Mouse (Mus musculus): ENCODE measurements at regions not wholly inside any gene's neighbourhood (a gene's known extent, or its start where the extent isn't known, plus 50 kb on each side); places are given as distances from the start of the nearest gene placed in this dataset.

- WGBS = 74% methylated on average over 1 of the region's 1 CpGs
- no peaks in the 10 kb centered on the region for H3K9me3 ChIP-seq (replicated peaks; ENCODE audit: control insufficient read depth, low read length)
- H3K4me1 ChIP-seq (ENCODE audit: control insufficient read depth, insufficient read depth, low read length) = peaks cover 2% of the 10 kb centered on the region; the same call in 1 of the 2 replicates
- ATAC-seq (replicated peaks; ENCODE audit: extremely low read depth, insufficient read depth, low FRiP score) = no peak
- no peaks in the 10 kb centered on the region for H3K36me3 ChIP-seq (ENCODE audit: control insufficient read depth, insufficient read depth)
- no peak overlapping the region for H3K4me2 ChIP-seq (ENCODE audit: low read depth, low read length)
- no peak overlapping the region for H3K27ac ChIP-seq (ENCODE audit: low read length)
- no peak overlapping the region for H3K9ac ChIP-seq (ENCODE audit: low read length)
- H3K4me3 ChIP-seq (ENCODE audit: low read length) = no peak overlapping the region
- H3K27me3 ChIP-seq (ENCODE audit: control insufficient read depth, insufficient read depth, low read length) = no peaks in the 10 kb centered on the region
Observed at GRCm38 (mm10) chr10:27880867-27881266, 193.8 kb upstream of the Ptprk start.

DNA sequence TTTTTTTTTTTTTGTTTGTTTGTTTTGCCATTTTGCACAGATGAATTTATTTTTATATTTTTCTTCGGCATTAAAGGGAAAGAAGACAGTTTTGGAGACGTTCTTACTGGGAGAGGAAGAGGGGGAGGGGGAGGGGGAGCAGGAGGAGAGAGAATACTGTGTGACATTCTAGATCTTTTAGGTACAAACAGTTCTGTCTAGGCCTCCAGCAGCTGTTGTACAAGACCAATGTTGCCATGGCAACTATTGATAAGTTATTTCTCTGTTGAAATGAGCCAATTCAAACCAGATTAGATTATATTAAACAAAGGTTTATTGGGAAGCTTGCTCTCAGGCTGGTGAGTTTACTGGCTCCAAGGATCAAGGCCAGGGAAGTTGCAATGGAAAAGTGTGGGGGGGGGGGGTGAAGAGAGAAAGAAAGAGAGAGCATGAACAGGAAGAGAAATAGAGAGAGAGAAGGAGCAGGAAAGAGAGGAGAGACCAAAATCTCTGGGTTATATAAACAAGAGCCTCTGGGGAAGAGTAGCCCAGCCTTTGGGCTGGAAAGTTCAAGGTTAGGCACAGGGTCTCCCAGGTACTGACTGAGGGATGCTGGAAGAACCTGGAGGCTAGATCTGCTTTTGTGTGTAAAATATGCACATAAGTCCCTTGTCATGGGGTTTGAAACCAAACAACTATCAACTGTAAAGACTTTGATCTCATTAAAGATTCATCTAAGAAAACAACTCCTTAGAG is 182.7 kb upstream of the Ptprk start:
- H3K9ac ChIP-seq (ENCODE audit: low read length) = no peak overlapping the region
- no peaks in the 10 kb centered on the region for H3K36me3 ChIP-seq (ENCODE audit: control insufficient read depth, insufficient read depth)
- no peaks in the 10 kb centered on the region for H3K27me3 ChIP-seq (ENCODE audit: control insufficient read depth, insufficient read depth, low read length)
- no peak overlapping the region for H3K4me2 ChIP-seq (ENCODE audit: low read depth, low read length)
- ATAC-seq (replicated peaks; ENCODE audit: extremely low read depth, insufficient read depth, low FRiP score) = no peak
- no peak overlapping the region for H3K27ac ChIP-seq (ENCODE audit: low read length)
- no peaks in the 10 kb centered on the region for H3K9me3 ChIP-seq (replicated peaks; ENCODE audit: control insufficient read depth, low read length)
- no peaks in the 10 kb centered on the region for H3K4me1 ChIP-seq (ENCODE audit: control insufficient read depth, insufficient read depth, low read length)
- no peak overlapping the region for H3K4me3 ChIP-seq (ENCODE audit: low read length)
- WGBS = 38% methylated on average over 2 of the region's 2 CpGs

GRCm38 (mm10) chr10:27916406-27916805 is 158.2 kb upstream of the Ptprk start:
- Histone ChIP-seq H3K9me3 (replicated peaks; ENCODE audit: control insufficient read depth, low read length) (no peaks in the 10 kb centered on the region), H3K4me1 (ENCODE audit: control insufficient read depth, insufficient read depth, low read length) (no peaks in the 10 kb centered on the region), H3K4me2 (ENCODE audit: low read depth, low read length) (no peak overlapping the region), H3K27me3 (ENCODE audit: control insufficient read depth, insufficient read depth, low read length) (no peaks in the 10 kb centered on the region), H3K9ac (ENCODE audit: low read length) (no peak overlapping the region), H3K36me3 (ENCODE audit: control insufficient read depth, insufficient read depth) (no peaks in the 10 kb centered on the region), H3K27ac (ENCODE audit: low read length) (peak overlapping the region; percentile 61), H3K4me3 (ENCODE audit: low read length) (no peak overlapping the region)
- ATAC-seq (replicated peaks; ENCODE audit: extremely low read depth, insufficient read depth, low FRiP score) = peak; percentile 76
- 27% methylated on average over 2 of the region's 2 CpGs for WGBS

DNA sequence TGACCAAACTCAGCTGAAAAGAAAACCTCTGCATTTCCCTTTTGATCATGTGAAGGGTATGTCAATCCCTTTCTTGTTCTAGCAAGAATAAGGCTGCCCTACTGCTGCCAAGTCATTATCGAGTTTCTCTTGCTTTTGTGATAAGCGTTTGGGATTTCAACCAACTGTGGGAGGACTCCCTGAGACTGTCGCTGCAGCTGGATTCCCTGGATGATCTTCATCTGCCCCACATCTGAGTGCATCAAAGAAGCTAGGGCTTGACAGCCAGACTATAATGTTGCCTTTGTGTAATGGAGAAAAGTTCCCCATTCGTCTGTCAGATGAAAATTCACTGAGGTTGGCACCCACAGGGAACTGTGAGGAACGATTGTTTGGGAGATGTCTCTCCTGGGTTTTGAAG is 147.4 kb upstream of the Ptprk start:
- Histone ChIP-seq H3K4me3 (ENCODE audit: low read length) (no peak overlapping the region), H3K36me3 (ENCODE audit: control insufficient read depth, insufficient read depth) (no peaks in the 10 kb centered on the region), H3K27ac (ENCODE audit: low read length) (no peak overlapping the region), H3K9me3 (replicated peaks; ENCODE audit: control insufficient read depth, low read length) (peaks cover 2% of the 10 kb centered on the region; the same call in 1 of the 2 replicates), H3K9ac (ENCODE audit: low read length) (no peak overlapping the region), H3K4me1 (ENCODE audit: control insufficient read depth, insufficient read depth, low read length) (peaks cover 5% of the 10 kb centered on the region), H3K4me2 (ENCODE audit: low read depth, low read length) (no peak overlapping the region; the same call in 1 of the 2 replicates), H3K27me3 (ENCODE audit: control insufficient read depth, insufficient read depth, low read length) (no peaks in the 10 kb centered on the region)
- 28% methylated on average over 5 of the region's 5 CpGs for WGBS
- no peak for ATAC-seq (replicated peaks; ENCODE audit: extremely low read depth, insufficient read depth, low FRiP score)

DNA sequence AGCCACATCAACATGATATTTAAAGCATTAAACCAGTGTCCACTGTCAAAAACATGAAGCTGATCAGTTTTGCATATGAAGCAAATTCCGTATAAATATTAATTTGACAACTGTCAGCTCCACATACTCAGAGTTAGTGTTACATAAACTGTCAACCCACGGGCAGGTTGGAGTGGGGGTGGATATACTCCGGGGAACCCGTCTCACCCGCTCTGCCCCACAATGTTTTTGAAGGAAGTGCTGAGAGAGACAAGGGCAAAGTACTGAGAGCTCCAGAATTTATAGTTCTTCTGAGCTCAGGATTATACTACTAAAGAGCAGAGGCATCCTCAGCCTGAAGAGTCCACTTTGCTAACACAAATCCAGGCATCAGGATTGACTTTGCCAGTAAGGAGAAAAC is 132.5 kb upstream of the Ptprk start:
- ATAC-seq (replicated peaks; ENCODE audit: extremely low read depth, insufficient read depth, low FRiP score) = no peak
- Histone ChIP-seq H3K9ac (ENCODE audit: low read length) (no peak overlapping the region), H3K4me3 (ENCODE audit: low read length) (no peak overlapping the region), H3K4me1 (ENCODE audit: control insufficient read depth, insufficient read depth, low read length) (peaks cover 5% of the 10 kb centered on the region; the same call in 1 of the 2 replicates), H3K27ac (ENCODE audit: low read length) (no peak overlapping the region), H3K4me2 (ENCODE audit: low read depth, low read length) (no peak overlapping the region), H3K27me3 (ENCODE audit: control insufficient read depth, insufficient read depth, low read length) (no peaks in the 10 kb centered on the region), H3K36me3 (ENCODE audit: control insufficient read depth, insufficient read depth) (no peaks in the 10 kb centered on the region), H3K9me3 (replicated peaks; ENCODE audit: control insufficient read depth, low read length) (no peaks in the 10 kb centered on the region)
- WGBS = 67% methylated on average over 5 of the region's 5 CpGs

DNA sequence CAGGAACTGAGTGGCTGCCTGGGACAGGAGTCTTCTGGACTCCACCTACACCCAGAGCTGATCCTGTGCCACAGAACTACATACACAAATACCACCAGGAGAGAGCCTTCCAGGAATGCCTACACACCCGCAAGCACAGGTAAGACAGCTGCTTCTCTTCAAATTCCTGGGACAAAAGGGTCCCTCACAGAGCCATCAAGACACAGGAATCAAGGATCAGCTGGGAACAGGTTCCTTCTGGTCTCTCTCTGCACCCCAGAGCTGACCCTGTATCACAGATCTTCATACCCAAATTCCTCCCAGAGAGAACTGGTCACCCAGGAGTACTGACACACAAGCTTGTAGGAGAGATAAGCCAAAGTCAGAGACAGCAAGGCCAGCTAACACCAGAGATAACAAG is 125.5 kb upstream of the Ptprk start:
- H3K36me3 ChIP-seq (ENCODE audit: control insufficient read depth, insufficient read depth) = no peaks in the 10 kb centered on the region
- 78% methylated on average over 1 of the region's 1 CpGs for WGBS
- H3K9ac ChIP-seq (ENCODE audit: low read length) = no peak overlapping the region
- H3K4me1 ChIP-seq (ENCODE audit: control insufficient read depth, insufficient read depth, low read length) = no peaks in the 10 kb centered on the region
- no peak overlapping the region for H3K27ac ChIP-seq (ENCODE audit: low read length)
- no peaks in the 10 kb centered on the region for H3K27me3 ChIP-seq (ENCODE audit: control insufficient read depth, insufficient read depth, low read length)
- H3K9me3 ChIP-seq (replicated peaks; ENCODE audit: control insufficient read depth, low read length) = no peaks in the 10 kb centered on the region
- no peak overlapping the region for H3K4me3 ChIP-seq (ENCODE audit: low read length)
- H3K4me2 ChIP-seq (ENCODE audit: low read depth, low read length) = no peak overlapping the region
- no peak for ATAC-seq (replicated peaks; ENCODE audit: extremely low read depth, insufficient read depth, low FRiP score)

- ATAC-seq (replicated peaks; ENCODE audit: extremely low read depth, insufficient read depth, low FRiP score) = no peak
- Histone ChIP-seq H3K9me3 (replicated peaks; ENCODE audit: control insufficient read depth, low read length) (no peaks in the 10 kb centered on the region), H3K4me2 (ENCODE audit: low read depth, low read length) (no peak overlapping the region), H3K4me1 (ENCODE audit: control insufficient read depth, insufficient read depth, low read length) (no peaks in the 10 kb centered on the region), H3K27me3 (ENCODE audit: control insufficient read depth, insufficient read depth, low read length) (no peaks in the 10 kb centered on the region), H3K9ac (ENCODE audit: low read length) (no peak overlapping the region), H3K27ac (ENCODE audit: low read length) (no peak overlapping the region), H3K36me3 (ENCODE audit: control insufficient read depth, insufficient read depth) (no peaks in the 10 kb centered on the region), H3K4me3 (ENCODE audit: low read length) (no peak overlapping the region)
- 89% methylated on average over 1 of the region's 1 CpGs for WGBS
Observed at GRCm38 (mm10) chr10:27968202-27968601, 106.4 kb upstream of the Ptprk start.

DNA sequence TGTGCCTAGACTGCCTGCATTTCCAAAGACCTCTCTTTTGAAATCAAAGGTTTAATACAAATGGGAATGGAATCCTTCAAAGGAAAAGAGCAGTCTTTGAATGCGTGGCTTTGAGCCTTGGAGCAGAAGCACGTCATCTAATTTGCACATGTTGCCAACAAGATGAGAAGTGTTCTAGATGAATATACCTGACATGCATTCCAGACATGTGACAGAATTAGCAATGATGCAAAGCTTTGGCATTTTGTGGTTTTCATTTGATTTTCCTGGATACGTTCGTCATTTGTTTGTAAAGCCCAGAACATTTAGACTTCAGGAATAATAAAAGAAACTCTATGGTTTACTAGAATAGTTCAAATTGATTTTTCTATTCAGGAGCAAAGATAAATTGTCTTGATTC is 90.6 kb upstream of the Ptprk start:
- Histone ChIP-seq H3K27me3 (ENCODE audit: control insufficient read depth, insufficient read depth, low read length) (no peaks in the 10 kb centered on the region), H3K36me3 (ENCODE audit: control insufficient read depth, insufficient read depth) (no peaks in the 10 kb centered on the region), H3K4me2 (ENCODE audit: low read depth, low read length) (no peak overlapping the region), H3K9ac (ENCODE audit: low read length) (no peak overlapping the region), H3K4me1 (ENCODE audit: control insufficient read depth, insufficient read depth, low read length) (peaks cover 17% of the 10 kb centered on the region), H3K9me3 (replicated peaks; ENCODE audit: control insufficient read depth, low read length) (no peaks in the 10 kb centered on the region), H3K4me3 (ENCODE audit: low read length) (no peak overlapping the region), H3K27ac (ENCODE audit: low read length) (no peak overlapping the region)
- WGBS = 86% methylated on average over 4 of the region's 4 CpGs
- ATAC-seq (replicated peaks; ENCODE audit: extremely low read depth, insufficient read depth, low FRiP score) = no peak

DNA sequence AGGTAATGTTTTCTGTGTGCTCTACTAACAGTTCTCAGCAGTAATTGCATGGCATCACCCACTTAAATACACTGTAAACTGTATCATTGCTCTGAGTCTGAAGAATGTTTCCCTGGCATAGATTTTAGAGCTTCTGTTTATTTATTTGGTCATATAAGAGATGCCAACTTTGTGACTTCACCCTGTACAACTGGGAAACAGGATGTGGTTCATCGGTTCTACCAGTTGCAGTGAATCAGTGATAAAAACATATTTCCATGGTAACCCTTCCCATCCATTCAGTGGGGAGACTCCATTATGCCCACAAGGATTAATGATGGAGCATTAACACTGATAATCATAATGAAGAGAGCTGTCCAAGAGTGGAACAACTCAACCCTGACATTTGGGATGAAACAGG is 89.6 kb upstream of the Ptprk start:
- Histone ChIP-seq H3K4me3 (ENCODE audit: low read length) (no peak overlapping the region), H3K27ac (ENCODE audit: low read length) (no peak overlapping the region), H3K9ac (ENCODE audit: low read length) (no peak overlapping the region), H3K4me1 (ENCODE audit: control insufficient read depth, insufficient read depth, low read length) (peaks cover 22% of the 10 kb centered on the region), H3K36me3 (ENCODE audit: control insufficient read depth, insufficient read depth) (no peaks in the 10 kb centered on the region), H3K4me2 (ENCODE audit: low read depth, low read length) (no peak overlapping the region), H3K9me3 (replicated peaks; ENCODE audit: control insufficient read depth, low read length) (no peaks in the 10 kb centered on the region), H3K27me3 (ENCODE audit: control insufficient read depth, insufficient read depth, low read length) (no peaks in the 10 kb centered on the region)
- ATAC-seq (replicated peaks; ENCODE audit: extremely low read depth, insufficient read depth, low FRiP score) = no peak
- 64% methylated on average over 1 of the region's 1 CpGs for WGBS

All from heart, embryonic 16.5 days (tissue).